Comparison of ENCODE assay signal across 14 mouse cellular contexts in the genomic region with DNA sequence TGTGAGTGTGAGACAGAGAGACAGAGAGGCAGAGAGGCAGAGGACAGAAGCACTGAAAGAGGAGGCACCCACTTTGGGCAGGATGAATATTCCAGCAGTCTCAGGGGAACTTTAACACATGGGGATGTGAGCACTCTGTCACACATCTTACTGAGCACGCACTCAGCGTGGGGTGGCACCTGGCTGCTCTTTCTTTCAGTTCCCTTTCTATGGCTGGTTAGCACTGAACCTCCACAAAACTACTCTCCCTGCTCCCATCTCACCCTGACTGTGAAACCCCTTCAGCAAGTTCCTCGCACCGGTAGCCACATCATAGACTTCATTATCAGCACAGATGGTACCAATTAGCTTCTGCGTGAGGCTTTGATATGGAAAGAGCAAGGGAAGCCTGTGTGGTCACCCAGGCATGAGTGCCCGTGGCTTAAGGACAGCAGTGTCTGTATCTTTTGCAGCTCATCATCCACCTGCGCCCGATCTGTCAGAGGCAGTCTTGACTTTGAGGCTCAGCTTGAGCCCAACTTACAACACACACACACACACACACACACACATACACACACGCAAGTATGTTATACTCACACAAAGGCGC. TPM values are rescaled to one million over a fixed set of nuclear protein-coding genes. Genes with fewer than 3 reads are reported as not detected.
A peak's percentile ranks its signal among the peaks of the same experiment; 100 is the strongest.
DNase-seq lines count a peak whose midpoint lies in the region; ATAC-seq lines count a peak whose summit lies in the region.
"Had no signal": no experiment of that assay in that cellular context is flagged by ENCODE, and none has a peak within 500 bp of the region (broad histone marks: within the 10 kb centered on the region; RNA-seq: fewer than 3 reads in every experiment).

No protein-coding gene starts in this region.

- H3K9me3 ChIP-seq in neural tube, embryonic 14.5 days (ENCODE audit: control insufficient read depth, low read length) = no peaks in the 10 kb centered on the region

- H3K4me3 ChIP-seq in neural tube, embryonic 14.5 days (ENCODE audit: low read depth, low read length) = no peak overlapping the region

- no peaks in the 10 kb centered on the region; the same call in 1 of the 2 replicates for H3K4me1 ChIP-seq in neural tube, embryonic 14.5 days (ENCODE audit: control insufficient read depth, insufficient read depth, low read length)

- no peaks in the 10 kb centered on the region for H3K27me3 ChIP-seq in neural tube, embryonic 14.5 days (ENCODE audit: control insufficient read depth, insufficient read depth, low read length)
- H3K27me3 ChIP-seq: Patski had no signal

- H3K9ac ChIP-seq in neural tube, embryonic 14.5 days (replicated peaks; ENCODE audit: low read depth, low read length) = no peak overlapping the region

- ATAC-seq in neural tube, embryonic 14.5 days (ENCODE audit: low read depth) = peak; percentile 54; the same call in 1 of the 2 replicates
- ATAC-seq: intestine, embryonic 16.5 days; Patski had no signal

- no peak overlapping the region for H3K4me2 ChIP-seq in neural tube, embryonic 14.5 days (ENCODE audit: low read depth, low read length)
- H3K4me2 ChIP-seq: liver, embryonic 11.5 days had no signal

- WGBS in neural tube, embryonic 14.5 days = 50% methylated on average over 10 of the region's 10 CpGs

- no peaks in the 10 kb centered on the region for H3K36me3 ChIP-seq in neural tube, embryonic 14.5 days (ENCODE audit: control insufficient read depth, insufficient read depth, low read length)

- peak; percentile 41 to 42 for DNase-seq in cerebellum, postnatal 14 days
- no peak for DNase-seq in cerebellum, adult 11-12 months
- peak; percentile 42 for DNase-seq in retina, postnatal 1 day
- DNase-seq in retina, embryonic 14.5 days (ENCODE audit: low spot score) = no peak
- peak; percentile 22 to 42 for DNase-seq in cerebellum, postnatal 25 days
- no peak for DNase-seq in heart, adult 8-10 months (ENCODE audit: low spot score)
- no peak for DNase-seq in layer of hippocampus, postnatal 36 days
- DNase-seq: gastrocnemius, postnatal 14 days; lung, postnatal 10 days; midbrain, embryonic 14.5 days had no signal

- H3K27ac ChIP-seq in neural tube, embryonic 14.5 days (ENCODE audit: low read depth, low read length) = 0 out of 2 replicates have a peak overlapping the region, but pooled peaks have one; percentile 34

RNA-seq across cellular contexts. Expression of gene Ano10, which starts 52.3 kb away (rescaled TPM):
- 48.1 and 53.1 TPM in 2 replicates for polyA plus RNA-seq in neural tube, embryonic 14.5 days (2014; fragmentation: Nextera tagmentation; extraction: Ambion mirVana)
- total RNA-seq in heart, adult 8-10 months (2022) = 100 to 1,000 TPM; 114 to 261 (median 181) TPM
- total RNA-seq in layer of hippocampus, postnatal 36 days (2021) = 10 to 100 TPM; 20.4 to 20.8 TPM

Comparison
In these comparisons a context has a peak if more than half of its experiments do, and no peak if none do; other contexts are left out.
1. DNase-seq: peak in cerebellum, postnatal 14 days (2 of 2), retina, postnatal 1 day (single experiment) and cerebellum, postnatal 25 days (2 of 2); none in cerebellum, adult 11-12 months (single experiment), retina, embryonic 14.5 days (single experiment), heart, adult 8-10 months (single experiment) and layer of hippocampus, postnatal 36 days (0 of 2).
2. RNA of gene Ano10, which starts 52.3 kb away (total RNA-seq): 114 to 261 TPM in heart, adult 8-10 months; 20.4 to 20.8 TPM in layer of hippocampus, postnatal 36 days; every median in the first group is over 4 times any median in the second.